Mouse (Mus musculus) spleen, adult 2 months (tissue): ENCODE results near the gene Gckr. TPM values are rescaled to one million over a fixed set of nuclear protein-coding genes. Genes with fewer than 3 reads are reported as not detected.

ENCODE experiments used
- DNase-seq, 2 experiments: peaks; one replicate each; pipeline versions ENCODE4 v3.0.0 to v3.0.0-alpha.2; 2012 to 2021; ENCODE audit warnings: low spot score in 2 of 2, low read depth in 1 of 2
- H3K27ac ChIP-seq: fragments of 200-500 bp; 2 replicates; pipeline ENCODE4 v1.5.1; 2012; ENCODE audit warnings: low read length, inconsistent platforms; ENCODE audit not compliant: insufficient read depth
- H3K27me3 ChIP-seq: fragments of 200-500 bp; 2 replicates; pipeline ENCODE4 v1.6.1; 2012; ENCODE audit warnings: mild to moderate bottlenecking, moderate library complexity, low read length, inconsistent platforms; ENCODE audit not compliant: control insufficient read depth, insufficient read depth
- H3K36me3 ChIP-seq: fragments of 200-500 bp; 2 replicates; pipeline ENCODE4 v1.6.1; 2012; ENCODE audit warnings: mild to moderate bottlenecking, low read length, inconsistent platforms; ENCODE audit not compliant: control insufficient read depth, insufficient read depth
- H3K4me1 ChIP-seq: fragments of 200-500 bp; 2 replicates; pipeline ENCODE4 v1.6.1; 2011; ENCODE audit warnings: inconsistent platforms; ENCODE audit not compliant: control insufficient read depth, insufficient read depth, insufficient read length
- H3K4me3 ChIP-seq: fragments of 200-500 bp; 2 replicates; pipeline ENCODE4 v1.5.1; 2011; ENCODE audit warnings: mild to moderate bottlenecking, inconsistent platforms; ENCODE audit not compliant: insufficient read depth, insufficient read length; ENCODE audit errors: extremely low read depth
- CTCF ChIP-seq: fragments of 200-500 bp; IDR thresholded peaks from 2 replicates; pipeline ENCODE4 v1.5.1; 2011; ENCODE audit warnings: mild to moderate bottlenecking, inconsistent platforms; ENCODE audit not compliant: insufficient read depth, insufficient read length, insufficient replicate concordance; ENCODE audit errors: extremely low read depth
- POLR2A ChIP-seq: fragments of 200-500 bp; IDR thresholded peaks from 2 replicates; pipeline ENCODE4 v1.6.1; 2011; ENCODE audit warnings: low read depth, low read length, inconsistent platforms
- WGBS: fragments of 180-500 bp; shearing (Covaris S2); methylation state at CpG from one replicate; pipeline ENCODE4 v1.1.7; 2018; 5-methylcytosine and 5-hydroxymethylcytosine counted together
- polyA plus RNA-seq: library from polyadenylated mRNA; depleted of rRNA; stranded (reverse); fragments of >200 nt; gene quantifications from 2 replicates; pipeline ENCODE4 v1.2.3, GENCODE M21; 2012

Gene Gckr
- polyA plus RNA-seq, 1 experiment: not detected

- Histone ChIP-seq H3K27me3 (peaks cover 11% of the 10 kb centered on the region), H3K27ac (peak overlapping the region; percentile 90), H3K4me1 (peaks cover 25% of the 10 kb centered on the region), H3K4me3 (peak overlapping the region; percentile 68), H3K36me3 (no peaks in the 10 kb centered on the region)
- 7% methylated on average over 9 of the region's 9 CpGs for WGBS
- TF ChIP-seq CTCF (no peak), POLR2A (no peak; the same call in 1 of the 2 replicates)
- DNase-seq: no peak
These were observed 5.9 kb upstream of the Gckr start for GRCm38 (mm10) chr5:31291361-31291688.

GRCm38 (mm10) chr5:31294964-31295605 lies 2.2 kb upstream of the Gckr start:
- DNase-seq: no peak

GRCm38 (mm10) chr5:31295606-31296141 lies 1.6 kb upstream of the Gckr start, which contains the start of gene Fndc4:
Gene Fndc4, minus strand, starts transcription at chr5:31296080.
- H3K36me3 ChIP-seq: no peaks in the 10 kb centered on the region
- peak within 1 kb of the TSS; percentile 51; the same call in 1 of the 2 replicates for H3K4me3 ChIP-seq
- peaks cover 15% of the 10 kb centered on the region for H3K27me3 ChIP-seq
- peaks cover 7% of the 10 kb centered on the region; the same call in 1 of the 2 replicates for H3K4me1 ChIP-seq
- WGBS: 3% methylated on average over 43 of the region's 46 CpGs
- TF ChIP-seq CTCF (no peak), POLR2A (no peak)
- H3K27ac ChIP-seq: no peak within 1 kb of the TSS
- DNase-seq: no peak

More at GRCm38 (mm10) chr5:31294964-31295605, 2.2 kb upstream of the Gckr start:
- H3K27ac ChIP-seq: no peak overlapping the region
- peaks cover 8% of the 10 kb centered on the region for H3K4me1 ChIP-seq
- TF ChIP-seq CTCF: no peak
- no peak for TF ChIP-seq POLR2A
- H3K27me3 ChIP-seq: peaks cover 15% of the 10 kb centered on the region
- no peaks in the 10 kb centered on the region for H3K36me3 ChIP-seq
- WGBS: 26% methylated on average over 29 of the region's 29 CpGs
- H3K4me3 ChIP-seq: peak overlapping the region; percentile 51; the same call in 1 of the 2 replicates

DNA sequence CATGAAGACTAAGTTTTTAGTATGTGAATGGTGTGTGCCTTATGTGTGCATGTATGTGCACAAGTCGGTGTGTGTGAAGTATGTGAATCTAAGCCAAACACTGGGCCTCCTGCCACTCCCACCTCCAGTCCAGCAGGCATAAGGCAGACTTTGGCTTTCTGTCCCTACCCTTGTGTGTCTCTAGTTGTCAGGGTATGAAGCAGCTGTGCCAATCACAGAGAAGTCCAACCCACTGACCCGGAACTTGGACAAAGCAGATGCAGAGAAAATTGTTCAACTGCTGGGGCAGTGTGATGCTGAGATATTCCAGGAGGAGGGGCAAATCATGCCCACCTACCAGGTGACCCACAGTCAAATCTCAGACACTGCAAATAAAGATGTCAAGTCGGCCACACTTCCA lies 738 bp downstream of the Gckr start:
- Histone ChIP-seq H3K27ac (no peak overlapping the region), H3K4me1 (peaks cover 7% of the 10 kb centered on the region; the same call in 1 of the 2 replicates), H3K27me3 (peaks cover 15% of the 10 kb centered on the region), H3K4me3 (no peak overlapping the region), H3K36me3 (no peaks in the 10 kb centered on the region)
- no peak for TF ChIP-seq CTCF
- no peak for TF ChIP-seq POLR2A
- no peak for DNase-seq
- 65% methylated on average over 3 of the region's 3 CpGs for WGBS

DNA sequence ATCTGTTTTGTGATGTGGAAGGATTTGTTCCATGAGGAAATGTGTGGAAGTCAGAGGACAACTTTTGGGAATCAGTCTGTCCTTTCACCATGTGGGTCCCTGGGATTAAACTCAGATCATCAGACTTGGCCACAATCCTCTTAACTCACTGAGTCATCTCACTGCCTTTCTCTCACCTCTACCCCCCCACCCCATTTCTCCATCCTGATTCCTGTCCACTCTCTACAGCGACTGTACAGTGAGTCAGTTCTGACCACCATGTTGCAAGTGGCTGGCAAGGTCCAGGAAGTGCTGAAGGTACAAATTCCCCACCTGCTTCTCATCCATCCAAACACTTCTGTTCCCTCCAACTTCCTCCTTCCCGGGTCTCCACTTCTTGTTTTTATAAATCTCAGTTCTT lies 1.2 kb downstream of the Gckr start:
- Histone ChIP-seq H3K27ac (no peak overlapping the region), H3K36me3 (no peaks in the 10 kb centered on the region), H3K4me3 (no peak overlapping the region), H3K27me3 (peaks cover 15% of the 10 kb centered on the region), H3K4me1 (peaks cover 7% of the 10 kb centered on the region; the same call in 1 of the 2 replicates)
- no peak for DNase-seq
- WGBS: 15% methylated on average over 2 of the region's 2 CpGs
- TF ChIP-seq POLR2A (no peak), CTCF (no peak)

- H3K27me3 ChIP-seq: peaks cover 6% of the 10 kb centered on the region
- no peaks in the 10 kb centered on the region; the same call in 1 of the 2 replicates for H3K4me1 ChIP-seq
- H3K4me3 ChIP-seq: no peak overlapping the region
- H3K36me3 ChIP-seq: no peaks in the 10 kb centered on the region
- DNase-seq: no peak
- H3K27ac ChIP-seq: no peak overlapping the region
- TF ChIP-seq POLR2A: no peak
- TF ChIP-seq CTCF: no peak
- WGBS: 51% methylated on average over 8 of the region's 8 CpGs
These were observed 4.6 kb downstream of the Gckr start for GRCm38 (mm10) chr5:31301866-31302265.

GRCm38 (mm10) chr5:31303093-31303492 lies 5.8 kb downstream of the Gckr start:
- no peak for TF ChIP-seq CTCF
- no peak for TF ChIP-seq POLR2A
- WGBS: 85% methylated on average over 6 of the region's 6 CpGs
- H3K4me3 ChIP-seq: no peak overlapping the region
- no peaks in the 10 kb centered on the region for H3K36me3 ChIP-seq
- DNase-seq: no peak
- no peak overlapping the region for H3K27ac ChIP-seq
- no peaks in the 10 kb centered on the region; the same call in 1 of the 2 replicates for H3K4me1 ChIP-seq
- peaks cover 3% of the 10 kb centered on the region; the same call in 1 of the 2 replicates for H3K27me3 ChIP-seq
